Mouse (Mus musculus): ENCODE data around the gene Bmp6. TPM values are rescaled to one million over a fixed set of nuclear protein-coding genes. Genes with fewer than 3 reads are reported as not detected.

Bmp6 gene
- polyA plus RNA-seq, 1 experiment from 2014 or later, result 0.63 TPM

DNA sequence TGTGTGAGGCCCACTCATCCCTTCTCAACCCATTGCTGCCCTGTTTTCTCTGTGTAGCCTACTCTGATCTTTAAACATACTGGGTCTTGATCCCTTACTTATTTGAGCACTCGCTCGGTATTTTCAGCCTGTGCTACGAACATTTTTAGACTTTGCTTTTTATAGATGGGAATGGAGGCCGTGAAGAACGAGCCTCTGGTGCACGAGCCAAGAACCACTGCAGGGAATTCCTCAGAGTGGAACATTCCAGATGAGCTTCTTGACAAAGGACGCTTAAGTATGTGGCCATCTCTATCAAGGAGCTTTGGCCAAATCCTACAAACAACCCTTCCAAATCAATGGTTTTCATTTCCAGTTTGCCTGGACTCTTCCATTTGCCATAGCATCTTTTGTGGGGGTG is 136.1 kb downstream of the Bmp6 start:
- no peaks in the 10 kb centered on the region for H3K36me3 ChIP-seq (replicated peaks; ENCODE audit: control insufficient read depth, insufficient read depth, low read depth, low read length)
- H3K4me1 ChIP-seq (ENCODE audit: control insufficient read depth, insufficient read depth, low read length), result no peaks in the 10 kb centered on the region
- H3K27ac ChIP-seq (replicated peaks; ENCODE audit: low read depth, low read length), result no peak overlapping the region
- DNase-seq (ENCODE audit: low spot score), result no peak
- H3K4me2 ChIP-seq (ENCODE audit: low read depth, low read length), result no peak overlapping the region
- no peaks in the 10 kb centered on the region for H3K27me3 ChIP-seq (ENCODE audit: control insufficient read depth, insufficient read depth, low read length)
- no peak overlapping the region for H3K4me3 ChIP-seq (ENCODE audit: low read depth, low read length)
- H3K9ac ChIP-seq (replicated peaks; ENCODE audit: low read length), result no peak overlapping the region
- no peaks in the 10 kb centered on the region for H3K9me3 ChIP-seq (replicated peaks; ENCODE audit: control insufficient read depth, low read length)
- 87% methylated on average over 7 of the region's 7 CpGs for WGBS
- ATAC-seq (replicated peaks; ENCODE audit: insufficient number of reproducible peaks, low FRiP score, low TSS enrichment, low read depth), result no peak

DNA sequence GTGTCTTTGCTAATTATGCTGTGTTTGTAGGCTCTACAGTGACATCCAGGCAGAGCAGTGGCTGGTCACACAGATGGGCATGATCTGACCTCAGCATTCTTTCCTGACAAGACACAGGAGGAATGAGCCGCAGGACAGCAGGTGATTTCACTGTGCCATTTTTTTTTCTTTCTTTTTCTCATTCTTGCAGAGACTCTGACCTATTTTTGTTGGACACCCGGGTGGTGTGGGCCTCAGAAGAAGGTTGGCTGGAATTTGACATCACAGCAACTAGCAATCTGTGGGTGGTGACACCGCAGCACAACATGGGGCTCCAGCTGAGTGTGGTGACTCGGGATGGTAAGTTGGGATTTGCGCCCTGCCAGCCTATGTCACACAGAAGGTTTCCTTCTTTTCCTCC is 139.8 kb downstream of the Bmp6 start:
- Histone ChIP-seq H3K36me3 (replicated peaks; ENCODE audit: control insufficient read depth, insufficient read depth, low read depth, low read length) (no peaks in the 10 kb centered on the region), H3K4me1 (ENCODE audit: control insufficient read depth, insufficient read depth, low read length) (no peaks in the 10 kb centered on the region), H3K4me2 (ENCODE audit: low read depth, low read length) (no peak overlapping the region), H3K9me3 (replicated peaks; ENCODE audit: control insufficient read depth, low read length) (no peaks in the 10 kb centered on the region), H3K9ac (replicated peaks; ENCODE audit: low read length) (no peak overlapping the region), H3K4me3 (ENCODE audit: low read depth, low read length) (no peak overlapping the region), H3K27ac (replicated peaks; ENCODE audit: low read depth, low read length) (no peak overlapping the region), H3K27me3 (ENCODE audit: control insufficient read depth, insufficient read depth, low read length) (no peaks in the 10 kb centered on the region)
- no peak for DNase-seq (ENCODE audit: low spot score)
- no peak for ATAC-seq (replicated peaks; ENCODE audit: insufficient number of reproducible peaks, low FRiP score, low TSS enrichment, low read depth)
- 83% methylated on average over 5 of the region's 5 CpGs for WGBS

DNA sequence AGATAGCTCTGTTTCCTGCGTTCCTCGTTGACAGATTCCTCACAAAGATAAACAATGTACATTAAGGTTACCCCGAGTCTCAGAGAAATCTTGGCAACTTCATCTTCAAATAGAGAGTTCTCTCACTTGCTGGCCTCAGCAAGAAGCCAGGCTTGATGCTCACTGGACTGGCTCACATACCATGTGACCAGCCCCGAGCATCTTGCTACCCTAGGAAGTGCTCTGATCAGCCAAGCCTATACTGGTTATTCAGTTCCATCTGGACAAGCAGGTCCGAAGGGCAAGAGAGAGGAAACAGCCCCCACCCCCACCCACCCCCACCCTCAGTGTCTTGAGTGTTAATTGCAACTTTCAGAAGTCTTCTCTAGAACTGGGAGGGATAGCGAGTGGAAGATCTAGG is 141.9 kb downstream of the Bmp6 start:
- 85% methylated on average over 6 of the region's 6 CpGs for WGBS
- Histone ChIP-seq H3K27ac (replicated peaks; ENCODE audit: low read depth, low read length) (no peak overlapping the region), H3K9ac (replicated peaks; ENCODE audit: low read length) (no peak overlapping the region), H3K4me1 (ENCODE audit: control insufficient read depth, insufficient read depth, low read length) (no peaks in the 10 kb centered on the region), H3K9me3 (replicated peaks; ENCODE audit: control insufficient read depth, low read length) (no peaks in the 10 kb centered on the region), H3K4me3 (ENCODE audit: low read depth, low read length) (no peak overlapping the region), H3K27me3 (ENCODE audit: control insufficient read depth, insufficient read depth, low read length) (no peaks in the 10 kb centered on the region), H3K36me3 (replicated peaks; ENCODE audit: control insufficient read depth, insufficient read depth, low read depth, low read length) (no peaks in the 10 kb centered on the region), H3K4me2 (ENCODE audit: low read depth, low read length) (no peak overlapping the region)
- DNase-seq (ENCODE audit: low spot score) (no peak), ATAC-seq (replicated peaks; ENCODE audit: insufficient number of reproducible peaks, low FRiP score, low TSS enrichment, low read depth) (no peak)

DNA sequence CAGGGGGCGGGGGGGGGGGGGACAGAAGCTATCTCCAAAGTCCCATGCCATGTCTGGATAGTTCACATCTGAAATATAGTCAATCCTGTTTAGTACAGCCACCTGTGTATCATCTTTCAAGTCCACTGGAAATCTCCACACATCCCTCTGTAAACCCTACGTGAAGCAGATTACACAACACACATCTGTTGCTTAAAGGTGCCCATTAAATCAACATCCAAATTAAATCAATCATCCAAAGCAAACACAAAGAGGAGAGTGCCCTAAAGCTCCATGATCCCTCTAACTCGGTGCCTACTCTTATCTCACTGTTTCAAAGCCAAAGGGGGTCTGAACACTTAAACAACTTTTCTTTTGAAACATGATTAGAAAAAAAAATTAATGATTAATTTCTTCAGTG is 151.8 kb downstream of the Bmp6 start:
- 65% methylated on average over 3 of the region's 3 CpGs for WGBS
- no peak overlapping the region for H3K27ac ChIP-seq (replicated peaks; ENCODE audit: low read depth, low read length)
- H3K9ac ChIP-seq (replicated peaks; ENCODE audit: low read length), result no peak overlapping the region
- DNase-seq (ENCODE audit: low spot score), result no peak
- no peak for ATAC-seq (replicated peaks; ENCODE audit: insufficient number of reproducible peaks, low FRiP score, low TSS enrichment, low read depth)
- H3K27me3 ChIP-seq (ENCODE audit: control insufficient read depth, insufficient read depth, low read length), result no peaks in the 10 kb centered on the region
- no peak overlapping the region for H3K4me2 ChIP-seq (ENCODE audit: low read depth, low read length)
- H3K9me3 ChIP-seq (replicated peaks; ENCODE audit: control insufficient read depth, low read length), result no peaks in the 10 kb centered on the region
- peaks cover 4% of the 10 kb centered on the region for H3K36me3 ChIP-seq (replicated peaks; ENCODE audit: control insufficient read depth, insufficient read depth, low read depth, low read length)
- H3K4me1 ChIP-seq (ENCODE audit: control insufficient read depth, insufficient read depth, low read length), result no peaks in the 10 kb centered on the region
- no peak overlapping the region for H3K4me3 ChIP-seq (ENCODE audit: low read depth, low read length)

DNA sequence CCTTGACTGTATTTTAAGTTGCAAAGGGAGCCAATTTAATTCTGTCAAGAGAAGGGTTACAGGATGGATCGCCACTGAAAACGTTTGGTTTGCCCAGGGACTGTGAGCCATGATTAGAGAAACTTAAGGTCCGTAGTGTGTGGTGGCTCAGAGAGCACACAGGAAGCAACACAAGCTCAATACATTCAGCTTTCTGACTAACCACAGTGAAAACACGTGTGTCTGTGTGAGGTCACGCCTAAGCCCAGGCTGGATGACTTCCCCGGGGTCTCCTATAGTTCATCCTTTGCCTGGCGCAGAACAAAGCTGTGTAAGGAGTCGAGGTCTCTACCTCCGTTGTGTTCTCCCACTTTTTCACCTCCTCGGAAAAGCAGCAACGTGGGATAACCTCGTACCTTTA is 156.4 kb downstream of the Bmp6 start:
- no peak overlapping the region for H3K4me2 ChIP-seq (ENCODE audit: low read depth, low read length)
- DNase-seq (ENCODE audit: low spot score), result no peak
- H3K9me3 ChIP-seq (replicated peaks; ENCODE audit: control insufficient read depth, low read length), result no peaks in the 10 kb centered on the region
- H3K27ac ChIP-seq (replicated peaks; ENCODE audit: low read depth, low read length), result no peak overlapping the region
- no peak for ATAC-seq (replicated peaks; ENCODE audit: insufficient number of reproducible peaks, low FRiP score, low TSS enrichment, low read depth)
- no peak overlapping the region for H3K9ac ChIP-seq (replicated peaks; ENCODE audit: low read length)
- H3K4me3 ChIP-seq (ENCODE audit: low read depth, low read length), result no peak overlapping the region
- WGBS, result 90% methylated on average over 12 of the region's 12 CpGs
- H3K36me3 ChIP-seq (replicated peaks; ENCODE audit: control insufficient read depth, insufficient read depth, low read depth, low read length), result peaks cover 8% of the 10 kb centered on the region
- H3K27me3 ChIP-seq (ENCODE audit: control insufficient read depth, insufficient read depth, low read length), result no peaks in the 10 kb centered on the region
- H3K4me1 ChIP-seq (ENCODE audit: control insufficient read depth, insufficient read depth, low read length), result no peaks in the 10 kb centered on the region

DNA sequence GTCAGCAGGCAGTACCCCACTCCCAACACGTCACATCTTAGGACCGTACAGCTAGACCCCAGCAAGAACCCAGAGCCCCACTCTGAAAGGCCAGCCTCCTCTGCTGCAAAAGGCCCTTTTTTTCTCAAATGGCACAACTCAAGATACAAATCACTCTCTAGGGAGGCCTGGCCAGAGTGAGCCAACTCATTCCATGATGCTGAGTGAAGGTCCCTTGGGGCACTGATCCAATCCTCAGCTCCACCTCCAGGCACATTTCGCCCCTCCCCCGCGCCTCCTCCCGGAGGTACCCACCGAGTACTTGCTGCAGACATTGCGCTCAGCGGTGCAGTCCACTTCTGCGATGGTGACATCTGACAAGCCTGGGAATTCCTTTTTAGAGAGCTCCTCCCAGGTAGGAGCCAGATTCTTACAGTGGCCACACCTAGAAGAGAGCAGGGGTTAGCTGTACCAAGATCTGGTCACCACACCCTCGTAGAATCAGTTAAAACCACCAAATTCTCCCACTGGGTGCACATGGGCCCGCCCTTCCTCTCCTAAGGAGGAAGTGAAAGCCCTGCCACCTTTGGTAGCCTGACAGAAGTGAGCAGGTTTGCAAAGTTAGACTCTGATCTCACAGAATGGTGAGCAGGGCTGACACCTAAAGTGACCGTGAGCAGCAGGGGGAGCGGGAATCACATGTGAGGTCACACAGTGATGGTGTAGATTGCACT is 158.4 kb downstream of the Bmp6 start:
- H3K4me1 ChIP-seq (ENCODE audit: control insufficient read depth, insufficient read depth, low read length), result no peaks in the 10 kb centered on the region
- DNase-seq (ENCODE audit: low spot score) (peak; percentile 14), ATAC-seq (replicated peaks; ENCODE audit: insufficient number of reproducible peaks, low FRiP score, low TSS enrichment, low read depth) (no peak; the same call in 1 of the 2 replicates)

DNA sequence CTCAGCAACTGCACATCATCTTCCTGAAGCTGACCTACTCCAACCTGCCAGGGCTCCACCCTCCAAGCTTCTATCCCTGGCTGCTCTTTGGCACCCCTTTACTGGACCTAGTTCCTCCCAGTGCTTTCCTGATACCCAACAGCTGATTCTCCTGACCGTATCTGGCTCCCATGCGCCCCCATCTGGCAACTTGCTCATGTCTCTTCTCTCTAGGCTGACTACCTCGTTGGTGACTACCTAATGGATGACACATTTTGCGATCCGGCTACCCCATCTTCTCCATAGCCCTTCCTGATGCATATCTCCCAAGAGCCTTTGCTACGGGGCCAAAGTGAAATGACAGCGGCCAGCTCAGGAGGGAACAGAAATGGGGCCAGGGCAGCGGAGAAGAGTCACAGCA is 161.4 kb downstream of the Bmp6 start:
- Histone ChIP-seq H3K4me3 (ENCODE audit: low read depth, low read length) (no peak overlapping the region), H3K27me3 (ENCODE audit: control insufficient read depth, insufficient read depth, low read length) (no peaks in the 10 kb centered on the region), H3K9ac (replicated peaks; ENCODE audit: low read length) (no peak overlapping the region), H3K27ac (replicated peaks; ENCODE audit: low read depth, low read length) (no peak overlapping the region), H3K36me3 (replicated peaks; ENCODE audit: control insufficient read depth, insufficient read depth, low read depth, low read length) (peaks cover 5% of the 10 kb centered on the region; the same call in 1 of the 2 replicates), H3K4me2 (ENCODE audit: low read depth, low read length) (no peak overlapping the region), H3K9me3 (replicated peaks; ENCODE audit: control insufficient read depth, low read length) (no peaks in the 10 kb centered on the region), H3K4me1 (ENCODE audit: control insufficient read depth, insufficient read depth, low read length) (no peaks in the 10 kb centered on the region)
- ATAC-seq (replicated peaks; ENCODE audit: insufficient number of reproducible peaks, low FRiP score, low TSS enrichment, low read depth) (no peak), DNase-seq (ENCODE audit: low spot score) (peak; percentile 48)
- WGBS, result 84% methylated on average over 8 of the region's 8 CpGs

More for the DNA sequence above, 158.4 kb downstream of the Bmp6 start:
- Histone ChIP-seq H3K9me3 (replicated peaks; ENCODE audit: control insufficient read depth, low read length) (no peaks in the 10 kb centered on the region), H3K4me2 (ENCODE audit: low read depth, low read length) (no peak overlapping the region), H3K9ac (replicated peaks; ENCODE audit: low read length) (no peak overlapping the region), H3K27ac (replicated peaks; ENCODE audit: low read depth, low read length) (no peak overlapping the region), H3K36me3 (replicated peaks; ENCODE audit: control insufficient read depth, insufficient read depth, low read depth, low read length) (peaks cover 8% of the 10 kb centered on the region), H3K27me3 (ENCODE audit: control insufficient read depth, insufficient read depth, low read length) (no peaks in the 10 kb centered on the region), H3K4me3 (ENCODE audit: low read depth, low read length) (no peak overlapping the region)
- WGBS, result 88% methylated on average over 14 of the region's 14 CpGs

DNA sequence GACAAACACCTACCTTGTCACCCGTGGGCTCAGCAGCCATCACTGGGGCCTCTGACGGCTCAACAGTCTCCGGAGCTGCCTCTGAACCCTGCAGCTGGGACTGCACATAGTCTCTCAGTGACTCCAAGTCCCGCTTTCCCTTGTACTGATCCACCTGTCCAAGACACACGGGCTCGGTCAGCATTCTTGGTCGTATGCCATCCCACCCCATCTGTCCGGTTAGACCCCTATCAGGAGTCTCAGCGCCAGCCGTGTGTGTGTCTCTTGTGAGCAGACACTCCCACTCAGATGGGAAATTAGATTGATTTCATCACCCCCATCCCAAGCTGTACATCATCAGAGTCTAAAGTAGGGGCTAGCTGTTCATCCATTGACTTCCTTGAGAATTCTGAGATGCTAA is 162.0 kb downstream of the Bmp6 start:
- ATAC-seq (replicated peaks; ENCODE audit: insufficient number of reproducible peaks, low FRiP score, low TSS enrichment, low read depth), result no peak
- Histone ChIP-seq H3K36me3 (replicated peaks; ENCODE audit: control insufficient read depth, insufficient read depth, low read depth, low read length) (peaks cover 5% of the 10 kb centered on the region; the same call in 1 of the 2 replicates), H3K4me1 (ENCODE audit: control insufficient read depth, insufficient read depth, low read length) (no peaks in the 10 kb centered on the region), H3K4me2 (ENCODE audit: low read depth, low read length) (no peak overlapping the region), H3K4me3 (ENCODE audit: low read depth, low read length) (no peak overlapping the region), H3K9me3 (replicated peaks; ENCODE audit: control insufficient read depth, low read length) (no peaks in the 10 kb centered on the region), H3K27ac (replicated peaks; ENCODE audit: low read depth, low read length) (no peak overlapping the region), H3K27me3 (ENCODE audit: control insufficient read depth, insufficient read depth, low read length) (no peaks in the 10 kb centered on the region), H3K9ac (replicated peaks; ENCODE audit: low read length) (no peak overlapping the region)
- no peak for DNase-seq (ENCODE audit: low spot score)
- WGBS, result 96% methylated on average over 10 of the region's 10 CpGs
